Mouse (Mus musculus): Measurements from ENCODE around the gene Wdr62.

DNA sequence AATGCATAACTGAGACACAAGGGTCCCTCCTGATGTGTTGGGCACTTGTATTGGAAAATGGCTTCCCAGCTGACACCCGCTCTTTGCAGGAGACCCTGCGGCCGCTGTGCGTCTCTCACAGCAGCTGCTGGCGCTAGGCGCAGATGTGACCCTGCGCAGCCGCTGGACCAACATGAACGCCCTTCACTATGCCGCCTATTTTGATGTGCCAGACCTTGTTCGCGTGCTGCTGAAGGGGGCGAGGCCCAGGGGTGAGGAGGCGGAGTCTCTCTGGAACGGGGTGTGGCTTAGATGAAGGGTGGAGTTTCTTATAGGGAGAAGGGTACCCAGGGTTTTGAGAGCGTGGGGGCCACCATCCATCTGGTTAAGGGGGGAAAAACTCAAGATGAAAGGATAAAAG, 17.0 kb upstream of the Wdr62 start:
- no peak for TF ChIP-seq CTCF (IDR thresholded peaks at IDR 0.05; ENCODE audit: low read depth, low read length)
- TF ChIP-seq POLR2A (IDR thresholded peaks at IDR 0.05; ENCODE audit: extremely low read depth, insufficient read depth, low read length): no peak

Data from liver, adult 2 months (tissue).